Mouse (Mus musculus): ENCODE measurements around the gene Gstm1.

DNA sequence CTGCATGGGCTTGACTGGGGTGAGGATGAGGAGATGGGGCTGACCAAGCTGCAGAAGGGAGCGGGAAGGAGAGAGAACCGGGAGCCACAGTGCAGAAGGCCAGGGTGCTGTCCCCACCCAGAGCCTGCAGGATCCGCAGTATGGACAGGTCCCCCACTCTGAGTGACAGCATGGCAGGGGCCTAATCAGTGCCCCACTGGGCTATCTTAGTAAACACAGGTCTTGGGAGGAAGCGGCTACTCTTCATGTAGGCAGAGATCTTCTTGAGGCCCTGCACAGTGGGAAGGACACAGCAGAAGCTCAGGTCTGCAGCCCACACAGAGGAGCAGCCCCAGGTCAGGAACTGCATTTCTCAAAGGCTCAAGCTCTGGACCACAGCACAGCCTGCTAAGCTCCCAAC, 53.7 kb downstream of the Gstm1 start:
- TF ChIP-seq POLR2A (IDR thresholded peaks at IDR 0.05; ENCODE audit: low read depth, low read length) = no peak
- TF ChIP-seq CTCF (conservative IDR thresholded peaks at IDR 0.05; ENCODE audit: insufficient read depth, insufficient read length, low read depth, low read length) = no peak

Data from kidney, adult 2 months (tissue).